Mouse (Mus musculus) heart, postnatal 0 days (tissue): Measurements from ENCODE around the gene Celf2. TPM values are rescaled to one million over a fixed set of nuclear protein-coding genes. Genes with fewer than 3 reads are reported as not detected.
"Not testable (repeated sequence)": the region's sequence is repeated elsewhere in the genome, so short reads cannot be mapped to it uniquely, and the experiment has no call there.

Experiments used
- ATAC-seq: fragments of 200-750 bp; cut with Nextera tagmentation; 2 replicates; pipeline ENCODE4 v1.8.0; 2017; ENCODE audit warnings: low read depth, moderate number of reproducible peaks, moderate library complexity; ENCODE audit not compliant: insufficient read depth
- DNase-seq: peaks from one replicate; pipeline ENCODE4 v3.0.0-alpha.2; 2016; ENCODE audit warnings: low spot score
- H3K27ac ChIP-seq: fragments of 300-500 bp; sonication (generic); 2 replicates; pipeline ENCODE4 v1.5.1; 2014; ENCODE audit warnings: low read depth, mild to moderate bottlenecking
- H3K27me3 ChIP-seq: fragments of 300-500 bp; sonication (generic); 2 replicates; pipeline ENCODE4 v1.6.1; 2014; ENCODE audit warnings: low read length, mixed read lengths; ENCODE audit not compliant: control insufficient read depth, insufficient read depth
- H3K36me3 ChIP-seq: fragments of 300-500 bp; sonication (generic); replicated peaks from 2 replicates; pipeline ENCODE4 v1.6.1; 2014; ENCODE audit warnings: low read length, mixed read lengths; ENCODE audit not compliant: control insufficient read depth, insufficient read depth
- H3K4me1 ChIP-seq: fragments of 300-500 bp; sonication (generic); 2 replicates; pipeline ENCODE4 v1.6.1; 2014; ENCODE audit warnings: antibody characterized with exemption; ENCODE audit not compliant: control insufficient read depth, insufficient read depth
- H3K4me2 ChIP-seq: fragments of 300-500 bp; sonication (generic); 2 replicates; pipeline ENCODE4 v1.6.1; 2014; ENCODE audit warnings: low read depth, mild to moderate bottlenecking, low read length, moderate library complexity
- H3K4me3 ChIP-seq: fragments of 300-500 bp; sonication (generic); 2 replicates; pipeline ENCODE4 v1.5.1; 2014; ENCODE audit warnings: low read depth, low read length
- H3K9ac ChIP-seq: fragments of 300-500 bp; sonication (generic); replicated peaks from 2 replicates; pipeline ENCODE4 v1.6.1; 2014; ENCODE audit warnings: low read depth, low read length, mixed read lengths
- H3K9me3 ChIP-seq: fragments of 300-500 bp; sonication (generic); replicated peaks from 2 replicates; pipeline ENCODE4 v1.6.1; 2016; ENCODE audit warnings: low read length; ENCODE audit not compliant: control insufficient read depth
- CTCF ChIP-seq: IDR thresholded peaks from 2 replicates; pipeline ENCODE4 v1.5.1; 2016; ENCODE audit warnings: antibody characterized with exemption, control low read depth, low read depth
- EP300 ChIP-seq: IDR thresholded peaks from 2 replicates; pipeline ENCODE4 v1.6.1; 2016; ENCODE audit warnings: antibody characterized with exemption, low read depth
- WGBS: fragments of 180-500 bp; shearing (Covaris S2); extraction: QIAGEN DNeasy Blood & Tissue Kit; methylation state at CpG from one replicate; pipeline ENCODE4 v1.1.7; 2014; 5-methylcytosine and 5-hydroxymethylcytosine counted together
- polyA plus RNA-seq: library from polyadenylated mRNA; unstranded; fragments of >200 nt; fragmentation: Nextera tagmentation; extraction: Ambion mirVana; gene quantifications from 2 replicates; pipeline ENCODE4 v1.2.1, GENCODE M21; 2015
- total RNA-seq: library from RNA; depleted of rRNA; stranded (reverse); fragments of >200 nt; gene quantifications from 2 replicates; pipeline ENCODE4 v1.2.3, GENCODE M21; 2014; ENCODE audit warnings: low replicate concordance

The Celf2 gene
- total and polyA plus RNA-seq, 2 experiments from 2014 or later = 47.6 to 64.9 TPM

- Histone ChIP-seq H3K9ac (no peak overlapping the region), H3K4me1 (no peaks in the 10 kb centered on the region), H3K4me3 (no peak overlapping the region), H3K4me2 (no peak overlapping the region), H3K9me3 (no peaks in the 10 kb centered on the region), H3K27me3 (no peaks in the 10 kb centered on the region), H3K36me3 (peaks cover 7% of the 10 kb centered on the region; the same call in 1 of the 2 replicates), H3K27ac (no peak overlapping the region)
- WGBS = 93% methylated on average over 10 of the region's 10 CpGs
- DNase-seq (no peak), ATAC-seq (no peak)
- TF ChIP-seq CTCF = no peak
- no peak for TF ChIP-seq EP300
Measured at GRCm38 (mm10) chr2:6586122-6586681, 923.2 kb downstream of the Celf2 start.

DNA sequence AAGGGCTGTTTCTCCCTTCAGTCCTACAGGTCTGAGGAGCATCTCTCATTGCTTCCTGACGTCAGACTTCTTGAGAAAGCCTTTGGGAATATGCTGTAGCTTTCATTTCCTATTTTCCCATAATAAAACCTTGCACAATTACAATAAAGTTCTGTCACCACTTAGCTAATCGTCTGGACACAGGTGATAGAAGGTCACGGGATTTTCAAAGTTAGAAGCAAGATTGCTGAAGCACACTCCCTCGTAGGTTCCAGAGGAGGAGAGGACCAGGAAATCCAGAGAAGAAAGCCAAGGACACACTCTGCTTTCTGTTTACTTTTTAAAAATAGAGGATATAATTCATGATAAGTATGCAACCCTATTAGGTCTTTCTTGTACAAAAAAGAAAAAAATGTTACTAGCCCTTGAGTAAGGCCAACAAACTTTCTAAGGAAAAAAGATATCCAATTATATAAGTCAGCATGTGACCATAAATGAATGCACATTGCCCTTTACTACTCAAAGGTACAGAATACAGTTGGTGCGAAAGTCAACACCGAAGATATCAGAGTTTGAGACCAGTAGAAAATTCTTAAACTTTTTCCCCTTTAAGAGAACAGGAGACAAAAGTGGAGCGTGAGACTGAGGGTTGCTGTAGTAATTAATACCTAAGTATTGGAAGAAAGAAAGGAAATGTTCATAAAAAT is 924.2 kb downstream of the Celf2 start:
- Histone ChIP-seq H3K36me3 (peaks cover 11% of the 10 kb centered on the region; the same call in 1 of the 2 replicates), H3K27me3 (no peaks in the 10 kb centered on the region), H3K9me3 (no peaks in the 10 kb centered on the region), H3K27ac (no peak overlapping the region), H3K4me3 (no peak overlapping the region), H3K4me1 (no peaks in the 10 kb centered on the region), H3K4me2 (no peak overlapping the region), H3K9ac (no peak overlapping the region)
- WGBS = 70% methylated on average over 7 of the region's 7 CpGs
- TF ChIP-seq EP300 (no peak), CTCF (no peak)
- ATAC-seq = no peak
- no peak for DNase-seq

GRCm38 (mm10) chr2:6582711-6583110 is 926.7 kb downstream of the Celf2 start:
- Histone ChIP-seq H3K4me2 (no peak overlapping the region), H3K9ac (no peak overlapping the region), H3K9me3 (no peaks in the 10 kb centered on the region), H3K27ac (no peak overlapping the region), H3K4me3 (no peak overlapping the region), H3K4me1 (no peaks in the 10 kb centered on the region), H3K27me3 (no peaks in the 10 kb centered on the region), H3K36me3 (peaks cover 13% of the 10 kb centered on the region; the same call in 1 of the 2 replicates)
- TF ChIP-seq EP300 (no peak), CTCF (no peak)
- ATAC-seq (no peak), DNase-seq (no peak)

DNA sequence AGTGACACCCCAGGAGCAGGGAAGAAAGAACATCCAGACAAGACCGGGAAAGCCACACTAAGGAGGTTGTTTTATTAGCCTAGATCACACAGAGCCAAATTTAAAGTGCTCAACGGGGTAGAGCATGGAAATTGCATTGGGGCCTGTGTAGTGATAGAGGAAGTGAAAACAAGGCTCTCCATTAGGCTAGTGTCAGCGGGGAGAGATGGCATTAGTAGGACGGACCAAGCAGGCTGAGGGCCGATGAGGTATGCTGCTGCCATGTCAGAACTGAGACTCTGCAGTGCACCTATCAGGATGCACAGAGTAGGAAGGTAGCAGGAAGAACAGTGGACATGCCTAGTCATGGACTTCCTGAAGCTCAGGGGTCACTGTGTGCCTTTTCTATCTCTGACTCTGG is 929.3 kb downstream of the Celf2 start:
- 78% methylated on average over 5 of the region's 5 CpGs for WGBS
- Histone ChIP-seq H3K27ac (no peak overlapping the region), H3K27me3 (no peaks in the 10 kb centered on the region), H3K4me1 (no peaks in the 10 kb centered on the region), H3K4me3 (no peak overlapping the region), H3K36me3 (0 out of 2 replicates have a peak, but pooled peaks cover 6% of the 10 kb centered on the region), H3K4me2 (no peak overlapping the region), H3K9ac (no peak overlapping the region), H3K9me3 (no peaks in the 10 kb centered on the region)
- DNase-seq = no peak
- TF ChIP-seq CTCF (no peak), EP300 (no peak)
- no peak for ATAC-seq

- not testable (repeated sequence) for H3K27ac ChIP-seq, H3K36me3 ChIP-seq, H3K9me3 ChIP-seq, H3K4me2 ChIP-seq, H3K9ac ChIP-seq, ATAC-seq, H3K4me1 ChIP-seq, DNase-seq, H3K4me3 ChIP-seq, H3K27me3 ChIP-seq
- WGBS = 99% methylated on average over 3 of the region's 3 CpGs
Measured at GRCm38 (mm10) chr2:6575316-6575715, 934.0 kb downstream of the Celf2 start.

GRCm38 (mm10) chr2:6573640-6574039 is 935.7 kb downstream of the Celf2 start:
- no peak for ATAC-seq
- TF ChIP-seq CTCF (no peak), EP300 (no peak)
- no peak overlapping the region for H3K9ac ChIP-seq
- no peaks in the 10 kb centered on the region for H3K36me3 ChIP-seq
- H3K9me3 ChIP-seq = no peaks in the 10 kb centered on the region
- DNase-seq = no peak
- H3K4me3 ChIP-seq = no peak overlapping the region
- H3K27me3 ChIP-seq = no peaks in the 10 kb centered on the region
- H3K4me2 ChIP-seq = no peak overlapping the region
- H3K27ac ChIP-seq = no peak overlapping the region
- WGBS = 85% methylated on average over 2 of the region's 2 CpGs
- H3K4me1 ChIP-seq = 0 out of 2 replicates have a peak, but pooled peaks cover 3% of the 10 kb centered on the region
